Mouse (Mus musculus) liver, adult 2 months (tissue): ENCODE data around the gene Amy2a1. TPM values are rescaled to one million over a fixed set of nuclear protein-coding genes. Genes with fewer than 3 reads are reported as not detected.
"Not testable (repeated sequence)": the region's sequence is repeated elsewhere in the genome, so short reads cannot be mapped to it uniquely, and the experiment has no call there.

Experiments
- DNase-seq: peaks from one replicate; pipeline ENCODE4 v3.0.0-alpha.2; 2011; ENCODE audit warnings: low read depth, low spot score; ENCODE audit errors: extremely low read depth
- H3K27ac ChIP-seq: fragments of 200-500 bp; replicated peaks from 2 replicates; pipeline ENCODE4 v1.5.1; 2012; ENCODE audit warnings: low read depth, mild to moderate bottlenecking, control low read depth, inconsistent platforms, low read length; ENCODE audit not compliant: insufficient read depth
- H3K27me3 ChIP-seq: fragments of 200-500 bp; 2 replicates; pipeline ENCODE4 v1.6.1; 2012; ENCODE audit warnings: mild to moderate bottlenecking, moderate library complexity, low read length, inconsistent platforms; ENCODE audit not compliant: control insufficient read depth, insufficient read depth
- H3K36me3 ChIP-seq: fragments of 200-500 bp; 2 replicates; pipeline ENCODE4 v1.6.1; 2012; ENCODE audit warnings: low read length, inconsistent platforms; ENCODE audit not compliant: control insufficient read depth, insufficient read depth
- H3K4me1 ChIP-seq: fragments of 200-500 bp; 2 replicates; pipeline ENCODE4 v1.6.1; 2011; ENCODE audit warnings: low read length; ENCODE audit not compliant: control insufficient read depth, insufficient read depth
- H3K4me3 ChIP-seq: fragments of 200-500 bp; 2 replicates; pipeline ENCODE4 v1.5.1; 2011; ENCODE audit warnings: low read depth, mild to moderate bottlenecking, control low read depth, low read length, moderate library complexity; ENCODE audit not compliant: insufficient read depth
- H3K79me2 ChIP-seq: fragments of 200-500 bp; 2 replicates; pipeline ENCODE4 v1.6.1; 2012; ENCODE audit warnings: inconsistent platforms, mild to moderate bottlenecking, low read length, moderate library complexity; ENCODE audit not compliant: control insufficient read depth, insufficient read depth
- H3K9ac ChIP-seq: fragments of 200-500 bp; 2 replicates; pipeline ENCODE4 v1.6.1; 2012; ENCODE audit warnings: low read depth, mild to moderate bottlenecking, control low read depth, inconsistent platforms, low read length
- CTCF ChIP-seq: fragments of 200-500 bp; IDR thresholded peaks from 2 replicates; pipeline ENCODE4 v1.5.1; 2011; ENCODE audit warnings: low read depth, low read length, control low read depth
- POLR2A ChIP-seq: fragments of 200-500 bp; IDR thresholded peaks from 2 replicates; pipeline ENCODE4 v1.6.1; 2011; ENCODE audit warnings: low read length, control low read depth; ENCODE audit not compliant: insufficient read depth; ENCODE audit errors: extremely low read depth
- WGBS: fragments of 180-500 bp; shearing (Covaris S2); methylation state at CpG from one replicate; pipeline ENCODE4 v1.1.7; 2018; 5-methylcytosine and 5-hydroxymethylcytosine counted together
- polyA plus RNA-seq: library from polyadenylated mRNA; depleted of rRNA; stranded (reverse); fragments of >200 nt; gene quantifications from 2 replicates; pipeline ENCODE4 v1.2.3, GENCODE M21; 2012; rRNA removed
- total RNA-seq: library from RNA; depleted of rRNA; stranded (reverse); fragments of >200 nt; gene quantifications from 2 replicates; pipeline ENCODE4 v1.2.3, GENCODE M21; 2014; rRNA removed

The Amy2a1 gene
- total RNA-seq (11.2 TPM in 1 of 2 replicates, not detected in the other), polyA plus RNA-seq (not detected in 2 replicates)

DNA sequence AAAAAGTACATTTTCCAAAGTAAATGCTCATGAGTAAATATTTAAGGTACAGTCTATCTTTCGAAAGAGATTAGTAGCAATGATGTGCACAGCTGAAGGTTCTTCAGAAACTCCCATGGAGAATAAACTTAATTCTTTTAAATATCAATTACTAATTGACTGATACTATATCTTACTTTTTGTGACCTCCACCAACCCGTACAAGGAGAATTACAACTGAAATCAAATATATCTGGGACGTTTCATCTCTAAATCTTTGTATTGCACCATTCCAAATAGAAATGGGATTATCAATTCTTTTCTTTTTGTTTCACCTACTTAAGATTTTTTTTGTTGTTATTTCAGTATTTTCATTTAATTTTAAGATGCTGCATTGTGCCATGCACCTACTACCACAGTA, at the start of gene Amy2a1:
Gene Amy2a1, minus strand, starts transcription at position 101 of the 400 bp plus-strand sequence.
- H3K27ac ChIP-seq, H3K79me2 ChIP-seq, DNase-seq, H3K9ac ChIP-seq, H3K27me3 ChIP-seq, H3K4me1 ChIP-seq, H3K36me3 ChIP-seq, H3K4me3 ChIP-seq: not testable (repeated sequence)
- 51% methylated on average over 3 of the region's 3 CpGs for WGBS

DNA sequence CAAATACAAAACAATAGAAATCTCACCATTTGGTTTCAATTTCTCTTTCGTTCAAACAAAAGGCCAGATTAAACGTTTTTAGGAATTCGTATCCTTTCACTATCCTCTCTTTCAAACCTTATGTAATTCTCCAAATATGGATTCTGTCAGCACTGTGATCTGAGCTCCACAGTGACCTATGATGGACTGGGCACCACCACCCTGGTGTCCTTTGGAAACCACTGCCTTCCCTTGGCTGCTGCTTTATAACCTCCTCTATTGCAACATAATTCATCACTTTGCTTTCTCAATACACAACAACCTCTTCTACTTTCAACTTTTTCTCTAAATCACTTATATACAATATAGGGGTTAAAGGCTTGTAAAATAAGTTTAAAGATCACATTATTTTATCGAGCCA, 42.4 kb upstream of the Amy2a1 start:
- DNase-seq, result peak; percentile 96
- H3K27me3 ChIP-seq, result no peaks in the 10 kb centered on the region
- TF ChIP-seq POLR2A (no peak), CTCF (no peak)
- 21% methylated on average over 4 of the region's 4 CpGs for WGBS
- no peaks in the 10 kb centered on the region for H3K79me2 ChIP-seq
- no peak overlapping the region for H3K27ac ChIP-seq
- peaks cover 2% of the 10 kb centered on the region; the same call in 1 of the 2 replicates for H3K4me1 ChIP-seq
- H3K9ac ChIP-seq, result no peak overlapping the region
- peak overlapping the region; percentile 22; the same call in 1 of the 2 replicates for H3K4me3 ChIP-seq
- H3K36me3 ChIP-seq, result peaks cover 2% of the 10 kb centered on the region; the same call in 1 of the 2 replicates

DNA sequence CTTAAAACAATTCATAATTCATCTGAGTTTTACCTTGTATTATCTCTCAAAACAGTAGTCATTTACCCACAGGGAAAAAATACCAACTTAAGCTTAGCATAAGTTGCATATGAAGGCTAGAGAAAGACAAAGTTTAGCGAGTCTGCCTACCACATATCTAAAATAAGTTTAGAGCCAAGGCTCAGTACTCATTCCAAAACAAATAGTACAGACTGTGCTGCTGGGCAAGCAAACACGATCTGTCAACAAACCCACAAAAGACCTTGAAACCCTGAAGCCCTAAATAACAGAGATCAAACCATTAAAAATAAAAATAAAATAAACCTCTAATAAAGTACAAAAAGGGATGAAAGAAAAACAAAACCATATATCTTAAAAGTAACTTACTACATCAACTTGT, 41.9 kb upstream of the Amy2a1 start:
- Histone ChIP-seq H3K27me3 (no peaks in the 10 kb centered on the region), H3K79me2 (no peaks in the 10 kb centered on the region), H3K27ac (no peak overlapping the region), H3K9ac (no peak overlapping the region), H3K4me3 (peak overlapping the region; percentile 64; the same call in 1 of the 2 replicates), H3K36me3 (peaks cover 5% of the 10 kb centered on the region; the same call in 1 of the 2 replicates), H3K4me1 (peaks cover 2% of the 10 kb centered on the region; the same call in 1 of the 2 replicates)
- WGBS, result 21% methylated on average over 2 of the region's 2 CpGs
- peak; percentile 96 for DNase-seq
- no peak for TF ChIP-seq CTCF
- no peak for TF ChIP-seq POLR2A

DNA sequence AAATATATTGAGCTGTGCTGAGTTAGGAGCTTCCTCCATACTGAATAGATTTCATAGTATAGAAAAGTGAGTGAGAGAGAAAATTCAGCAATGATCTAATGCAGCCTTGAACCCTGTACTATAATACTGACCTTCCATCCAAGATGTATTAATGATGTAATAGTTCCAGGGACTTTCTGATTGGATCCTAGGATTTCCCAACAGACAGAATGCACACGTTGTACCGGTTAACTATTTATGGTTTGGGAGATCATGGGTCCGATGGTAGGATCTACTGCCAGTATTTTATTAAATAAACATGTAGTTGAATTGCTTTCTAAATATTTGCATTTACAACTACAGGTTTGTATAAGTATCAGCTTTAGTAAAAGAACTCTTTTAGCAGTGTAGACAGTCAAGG, 39.9 kb upstream of the Amy2a1 start:
- no peaks in the 10 kb centered on the region for H3K27me3 ChIP-seq
- no peak overlapping the region for H3K9ac ChIP-seq
- no peaks in the 10 kb centered on the region for H3K79me2 ChIP-seq
- WGBS, result 26% methylated on average over 3 of the region's 3 CpGs
- H3K27ac ChIP-seq, result peak overlapping the region; percentile 52; the same call in 1 of the 2 replicates
- TF ChIP-seq CTCF, result no peak
- H3K4me1 ChIP-seq, result peaks cover 2% of the 10 kb centered on the region; the same call in 1 of the 2 replicates
- H3K4me3 ChIP-seq, result peak overlapping the region; percentile 38; the same call in 1 of the 2 replicates
- peak; percentile 92 for DNase-seq
- peaks cover 5% of the 10 kb centered on the region; the same call in 1 of the 2 replicates for H3K36me3 ChIP-seq

DNA sequence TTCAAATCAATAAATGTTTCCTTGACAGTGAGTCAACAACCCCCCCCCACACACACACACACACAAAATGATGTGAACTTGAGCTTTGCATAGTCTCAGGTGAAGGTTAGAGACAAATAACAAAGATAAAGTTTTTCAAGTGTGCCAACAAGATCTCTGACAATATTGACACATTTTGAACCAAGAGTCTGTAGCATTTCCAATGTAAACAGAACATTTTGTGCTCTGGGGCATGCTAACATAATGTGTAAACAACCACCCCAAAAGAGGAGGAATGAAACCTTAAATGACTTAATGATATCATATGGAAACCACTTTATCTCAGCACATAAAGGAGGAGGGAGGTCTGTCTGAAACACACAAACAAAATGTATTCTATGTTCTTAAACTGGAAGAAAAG, 7.5 kb upstream of the Amy2a1 start:
- Histone ChIP-seq H3K27ac (no peak overlapping the region), H3K36me3 (no peaks in the 10 kb centered on the region), H3K4me3 (no peak overlapping the region), H3K27me3 (no peaks in the 10 kb centered on the region), H3K79me2 (no peaks in the 10 kb centered on the region), H3K4me1 (peaks cover 4% of the 10 kb centered on the region; the same call in 1 of the 2 replicates), H3K9ac (no peak overlapping the region)
- TF ChIP-seq CTCF, result no peak
- no peak for TF ChIP-seq POLR2A
- peak; percentile 80 for DNase-seq

Other genes starting within 250 kb of the Amy2a1 start
- gene Amy2a4, start 241.0 kb downstream of the Amy2a1 start, total RNA-seq, result 10.5 and 157 TPM in 2 replicates
- gene Amy2a4, start 241.0 kb downstream of the Amy2a1 start, polyA plus RNA-seq, result not detected in 2 replicates
- 10.5 and 157 TPM in 2 replicates for gene Amy2a3, start 208.4 kb downstream of the Amy2a1 start, total RNA-seq
- not detected in 2 replicates for gene Amy2a3, start 208.4 kb downstream of the Amy2a1 start, polyA plus RNA-seq
- 10.5 and 157 TPM in 2 replicates for gene Amy2a2, start 175.8 kb downstream of the Amy2a1 start, total RNA-seq
- gene Amy2a2, start 175.8 kb downstream of the Amy2a1 start, polyA plus RNA-seq, result not detected in 2 replicates
- gene Amy1, start 74.3 kb upstream of the Amy2a1 start, total RNA-seq, result 312 and 348 TPM in 2 replicates
- 41.5 and 71.9 TPM in 2 replicates for gene Amy1, start 74.3 kb upstream of the Amy2a1 start, polyA plus RNA-seq
- 13.9 and 18.3 TPM in 2 replicates for gene Rnpc3, start 97.7 kb upstream of the Amy2a1 start, total RNA-seq
- gene Rnpc3, start 97.7 kb upstream of the Amy2a1 start, polyA plus RNA-seq, result 2.9 and 4.9 TPM in 2 replicates